Mouse (Mus musculus) midbrain, embryonic 15.5 days (tissue): ENCODE measurements at regions not wholly inside any gene's neighbourhood (a gene's known extent, or its start where the extent isn't known, plus 50 kb on each side); places are given as distances from the start of the nearest gene placed in this dataset.
A peak's percentile ranks its signal among the peaks of the same experiment; 100 is the strongest.

Source experiments
- ATAC-seq: fragments of 200-750 bp; cut with Nextera tagmentation; replicated peaks from 2 replicates; pipeline ENCODE4 v1.8.0; 2017; ENCODE audit warnings: moderate TSS enrichment
- H3K27ac ChIP-seq: fragments of 300-500 bp; sonication (generic); 2 replicates; pipeline ENCODE4 v1.5.1; 2015; ENCODE audit warnings: mild to moderate bottlenecking, inconsistent platforms
- H3K27me3 ChIP-seq: fragments of 300-500 bp; sonication (generic); replicated peaks from 2 replicates; pipeline ENCODE4 v1.6.1; 2015; ENCODE audit warnings: inconsistent platforms
- H3K36me3 ChIP-seq: fragments of 300-500 bp; sonication (generic); replicated peaks from 2 replicates; pipeline ENCODE4 v1.6.1; 2015; ENCODE audit warnings: inconsistent platforms
- H3K4me1 ChIP-seq: fragments of 300-500 bp; sonication (generic); 2 replicates; pipeline ENCODE4 v1.6.1; 2015; ENCODE audit warnings: inconsistent platforms
- H3K4me2 ChIP-seq: fragments of 300-500 bp; sonication (generic); 2 replicates; pipeline ENCODE4 v1.6.1; 2015; ENCODE audit warnings: inconsistent platforms, mild to moderate bottlenecking, moderate library complexity
- H3K4me3 ChIP-seq: fragments of 300-500 bp; sonication (generic); 2 replicates; pipeline ENCODE4 v1.5.1; 2015; ENCODE audit warnings: mild to moderate bottlenecking, inconsistent platforms
- H3K9ac ChIP-seq: fragments of 300-500 bp; sonication (generic); 2 replicates; pipeline ENCODE4 v1.6.1; 2015; ENCODE audit warnings: mild to moderate bottlenecking, inconsistent platforms
- H3K9me3 ChIP-seq: fragments of 300-500 bp; sonication (generic); 2 replicates; pipeline ENCODE4 v1.6.1; 2016; ENCODE audit warnings: inconsistent platforms
- WGBS: fragments of 180-500 bp; shearing (Covaris S2); methylation state at CpG from one replicate; pipeline ENCODE4 v1.1.7; 2015; ENCODE audit warnings: mixed read lengths; 5-methylcytosine and 5-hydroxymethylcytosine counted together

- ATAC-seq: no peak
- Histone ChIP-seq H3K4me2 (no peak overlapping the region), H3K9me3 (no peaks in the 10 kb centered on the region), H3K9ac (no peak overlapping the region), H3K27ac (no peak overlapping the region), H3K36me3 (no peaks in the 10 kb centered on the region), H3K4me1 (no peaks in the 10 kb centered on the region), H3K4me3 (no peak overlapping the region), H3K27me3 (no peaks in the 10 kb centered on the region)
- WGBS: 87% methylated on average over 2 of the region's 2 CpGs
Measured at GRCm38 (mm10) chr9:23651300-23651699, 428.4 kb downstream of the Bmper start.

DNA sequence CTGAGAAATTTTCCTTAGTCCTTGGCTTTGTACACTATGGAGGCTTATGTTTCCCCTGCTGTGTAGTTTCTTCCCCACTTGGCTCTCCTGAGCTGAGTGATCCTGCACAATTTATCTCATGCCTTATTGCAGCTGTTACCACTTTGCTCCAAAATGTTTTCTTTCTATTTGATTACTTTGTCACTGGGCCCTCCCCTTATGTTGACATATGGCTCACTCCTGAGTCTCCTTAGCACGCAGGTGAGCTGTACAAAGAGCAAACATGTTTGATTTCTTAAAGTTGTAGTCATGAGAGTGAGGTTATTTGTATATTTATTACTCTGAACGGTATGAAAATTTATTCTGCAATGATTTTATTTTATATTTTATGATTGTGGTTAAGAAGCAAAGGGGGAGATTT lies 430.2 kb downstream of the Bmper start:
- H3K27me3 ChIP-seq: no peaks in the 10 kb centered on the region
- no peak overlapping the region for H3K27ac ChIP-seq
- H3K4me2 ChIP-seq: no peak overlapping the region
- no peaks in the 10 kb centered on the region for H3K9me3 ChIP-seq
- 79% methylated on average over 2 of the region's 2 CpGs for WGBS
- H3K4me3 ChIP-seq: no peak overlapping the region
- no peak for ATAC-seq
- H3K36me3 ChIP-seq: no peaks in the 10 kb centered on the region
- no peak overlapping the region for H3K9ac ChIP-seq
- no peaks in the 10 kb centered on the region for H3K4me1 ChIP-seq

- 55% methylated on average over 1 of the region's 1 CpGs for WGBS
- H3K4me1 ChIP-seq: no peaks in the 10 kb centered on the region
- no peak overlapping the region for H3K4me3 ChIP-seq
- no peaks in the 10 kb centered on the region for H3K36me3 ChIP-seq
- no peak overlapping the region for H3K27ac ChIP-seq
- H3K9ac ChIP-seq: no peak overlapping the region
- no peaks in the 10 kb centered on the region for H3K9me3 ChIP-seq
- H3K27me3 ChIP-seq: no peaks in the 10 kb centered on the region
- no peak for ATAC-seq
- no peak overlapping the region for H3K4me2 ChIP-seq
Measured at GRCm38 (mm10) chr9:23654777-23655176, 431.9 kb downstream of the Bmper start.

GRCm38 (mm10) chr9:23665960-23666359 lies 431.8 kb upstream of the Npsr1 start:
- H3K27me3 ChIP-seq: no peaks in the 10 kb centered on the region
- H3K27ac ChIP-seq: no peak overlapping the region
- no peak overlapping the region for H3K9ac ChIP-seq
- no peaks in the 10 kb centered on the region for H3K4me1 ChIP-seq
- no peaks in the 10 kb centered on the region for H3K36me3 ChIP-seq
- H3K4me3 ChIP-seq: no peak overlapping the region
- ATAC-seq: no peak
- no peak overlapping the region for H3K4me2 ChIP-seq
- no peaks in the 10 kb centered on the region for H3K9me3 ChIP-seq

GRCm38 (mm10) chr9:23669230-23669629 lies 428.6 kb upstream of the Npsr1 start:
- Histone ChIP-seq H3K27ac (no peak overlapping the region), H3K4me1 (no peaks in the 10 kb centered on the region), H3K36me3 (no peaks in the 10 kb centered on the region), H3K9ac (no peak overlapping the region), H3K4me3 (no peak overlapping the region), H3K27me3 (no peaks in the 10 kb centered on the region), H3K4me2 (no peak overlapping the region), H3K9me3 (no peaks in the 10 kb centered on the region)
- ATAC-seq: no peak
- 92% methylated on average over 4 of the region's 4 CpGs for WGBS

GRCm38 (mm10) chr9:23670642-23671041 lies 427.2 kb upstream of the Npsr1 start:
- Histone ChIP-seq H3K4me1 (no peaks in the 10 kb centered on the region), H3K9me3 (no peaks in the 10 kb centered on the region), H3K27ac (0 out of 2 replicates have a peak overlapping the region, but pooled peaks have one; percentile 9), H3K27me3 (no peaks in the 10 kb centered on the region), H3K9ac (no peak overlapping the region), H3K4me3 (no peak overlapping the region), H3K4me2 (no peak overlapping the region), H3K36me3 (no peaks in the 10 kb centered on the region)
- 57% methylated on average over 5 of the region's 5 CpGs for WGBS
- ATAC-seq: peak; percentile 14; the same call in 1 of the 2 replicates

GRCm38 (mm10) chr9:23673347-23673860 lies 424.4 kb upstream of the Npsr1 start:
- no peaks in the 10 kb centered on the region for H3K36me3 ChIP-seq
- H3K9ac ChIP-seq: no peak overlapping the region
- no peak; the same call in 1 of the 2 replicates for ATAC-seq
- H3K9me3 ChIP-seq: no peaks in the 10 kb centered on the region
- H3K27ac ChIP-seq: no peak overlapping the region
- no peak overlapping the region for H3K4me2 ChIP-seq
- no peak overlapping the region for H3K4me3 ChIP-seq
- H3K4me1 ChIP-seq: no peaks in the 10 kb centered on the region
- no peaks in the 10 kb centered on the region for H3K27me3 ChIP-seq
- WGBS: 96% methylated on average over 4 of the region's 4 CpGs

- Histone ChIP-seq H3K9me3 (no peaks in the 10 kb centered on the region), H3K27me3 (no peaks in the 10 kb centered on the region), H3K9ac (no peak overlapping the region), H3K27ac (no peak overlapping the region), H3K4me3 (no peak overlapping the region), H3K36me3 (no peaks in the 10 kb centered on the region), H3K4me1 (no peaks in the 10 kb centered on the region), H3K4me2 (no peak overlapping the region)
- no peak for ATAC-seq
- WGBS: 48% methylated on average over 8 of the region's 8 CpGs
Measured at GRCm38 (mm10) chr9:23674833-23675232, 423.0 kb upstream of the Npsr1 start.

DNA sequence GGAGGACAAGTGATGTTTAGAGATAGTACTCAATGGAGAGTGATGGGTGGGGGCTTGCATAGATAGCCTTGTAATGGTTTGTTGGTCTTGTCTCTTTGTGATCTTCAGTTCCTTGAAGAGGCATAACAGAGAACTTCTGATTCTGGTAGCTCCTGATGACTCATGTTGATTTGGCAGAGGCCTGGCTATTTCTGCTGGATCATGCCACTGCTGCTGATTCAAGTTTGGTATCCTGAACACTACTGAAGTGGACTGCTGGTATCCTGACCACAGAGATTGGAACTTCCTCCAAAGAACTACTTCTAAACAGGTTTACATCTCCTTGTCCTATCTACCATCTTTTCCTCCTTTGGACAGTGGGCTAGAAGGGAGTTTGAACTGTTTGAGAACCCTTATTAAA lies 408.3 kb upstream of the Npsr1 start:
- no peaks in the 10 kb centered on the region; the same call in 1 of the 2 replicates for H3K27me3 ChIP-seq
- H3K4me1 ChIP-seq: no peaks in the 10 kb centered on the region
- no peak for ATAC-seq
- H3K9ac ChIP-seq: no peak overlapping the region
- H3K4me3 ChIP-seq: no peak overlapping the region
- H3K9me3 ChIP-seq: no peaks in the 10 kb centered on the region
- H3K36me3 ChIP-seq: no peaks in the 10 kb centered on the region
- H3K27ac ChIP-seq: no peak overlapping the region
- no peak overlapping the region for H3K4me2 ChIP-seq

DNA sequence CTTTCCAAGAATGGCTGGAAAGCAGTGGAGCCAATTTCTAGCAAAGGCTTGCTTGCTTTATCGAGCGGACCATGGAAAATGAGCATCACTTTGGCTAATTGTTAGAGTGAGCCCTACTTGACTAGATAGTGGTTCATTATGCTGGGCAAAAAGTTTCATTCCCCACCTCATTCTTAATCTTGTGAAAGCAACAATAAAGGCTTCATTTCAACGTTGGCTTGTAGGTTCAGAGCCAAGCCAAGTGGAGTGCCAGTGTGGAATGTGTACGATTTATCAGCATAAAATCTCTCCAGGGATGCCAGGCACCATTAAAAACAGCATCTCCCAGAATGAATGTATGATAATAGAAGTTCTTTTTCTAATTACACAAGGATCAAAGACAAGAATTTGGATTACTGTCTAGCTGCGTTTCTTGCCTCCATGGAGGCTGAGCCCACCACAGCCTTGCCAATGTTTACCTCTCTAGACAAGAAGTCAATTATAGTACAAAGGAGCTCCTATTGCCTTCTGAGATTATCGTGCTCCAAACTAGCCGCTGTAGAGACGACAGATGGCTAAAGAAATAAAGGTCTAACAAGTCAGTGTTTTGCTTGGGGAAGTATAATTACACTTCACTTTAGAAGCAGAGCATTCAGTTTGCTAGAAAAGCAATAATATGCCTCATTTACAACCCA lies 404.9 kb upstream of the Npsr1 start:
- 38% methylated on average over 8 of the region's 8 CpGs for WGBS
- H3K9ac ChIP-seq: no peak overlapping the region
- H3K36me3 ChIP-seq: no peaks in the 10 kb centered on the region
- H3K4me2 ChIP-seq: no peak overlapping the region
- no peaks in the 10 kb centered on the region for H3K4me1 ChIP-seq
- no peak for ATAC-seq
- H3K9me3 ChIP-seq: no peaks in the 10 kb centered on the region
- H3K27ac ChIP-seq: no peak overlapping the region
- H3K27me3 ChIP-seq: no peaks in the 10 kb centered on the region; the same call in 1 of the 2 replicates
- no peak overlapping the region for H3K4me3 ChIP-seq

DNA sequence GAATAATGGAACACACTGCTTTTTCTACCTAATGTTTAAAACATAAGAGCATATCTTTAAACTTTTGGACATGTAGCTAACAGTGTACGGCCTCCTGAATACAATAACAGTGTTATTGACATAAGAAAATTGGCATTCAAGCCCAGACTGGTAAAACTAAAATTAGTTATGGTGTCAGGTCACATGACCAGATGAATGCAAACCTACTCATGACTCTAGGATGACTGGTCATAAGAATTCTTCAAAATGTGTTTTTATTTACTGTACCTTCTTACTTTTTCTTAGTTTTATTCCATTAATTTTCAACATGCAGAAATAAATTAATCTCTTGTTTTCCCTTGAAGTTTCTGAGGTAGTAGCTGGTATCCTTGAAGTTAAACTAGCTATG lies 404.4 kb upstream of the Npsr1 start:
- H3K9me3 ChIP-seq: no peaks in the 10 kb centered on the region
- H3K9ac ChIP-seq: no peak overlapping the region
- ATAC-seq: no peak
- no peak overlapping the region for H3K4me3 ChIP-seq
- H3K27me3 ChIP-seq: no peaks in the 10 kb centered on the region; the same call in 1 of the 2 replicates
- H3K4me1 ChIP-seq: no peaks in the 10 kb centered on the region
- no peaks in the 10 kb centered on the region for H3K36me3 ChIP-seq
- H3K27ac ChIP-seq: no peak overlapping the region
- WGBS: 39% methylated on average over 1 of the region's 1 CpGs
- no peak overlapping the region for H3K4me2 ChIP-seq

GRCm38 (mm10) chr9:23694481-23694880 lies 403.3 kb upstream of the Npsr1 start:
- no peak for ATAC-seq
- no peak overlapping the region for H3K4me2 ChIP-seq
- no peak overlapping the region for H3K4me3 ChIP-seq
- no peaks in the 10 kb centered on the region; the same call in 1 of the 2 replicates for H3K27me3 ChIP-seq
- no peak overlapping the region for H3K27ac ChIP-seq
- no peaks in the 10 kb centered on the region for H3K9me3 ChIP-seq
- H3K9ac ChIP-seq: no peak overlapping the region
- no peaks in the 10 kb centered on the region for H3K36me3 ChIP-seq
- WGBS: 92% methylated on average over 2 of the region's 2 CpGs
- no peaks in the 10 kb centered on the region for H3K4me1 ChIP-seq

- no peak overlapping the region for H3K4me3 ChIP-seq
- no peaks in the 10 kb centered on the region for H3K36me3 ChIP-seq
- no peaks in the 10 kb centered on the region for H3K27me3 ChIP-seq
- H3K9ac ChIP-seq: no peak overlapping the region
- WGBS: 85% methylated on average over 1 of the region's 1 CpGs
- H3K9me3 ChIP-seq: no peaks in the 10 kb centered on the region
- H3K27ac ChIP-seq: no peak overlapping the region
- H3K4me2 ChIP-seq: no peak overlapping the region
- H3K4me1 ChIP-seq: no peaks in the 10 kb centered on the region
- no peak for ATAC-seq
Measured at GRCm38 (mm10) chr9:23700567-23700966, 397.2 kb upstream of the Npsr1 start.
